Mouse (Mus musculus): Measurements from ENCODE around the gene Lkaaear1.

GRCm38 (mm10) chr2:181691083-181691482 lies 7.2 kb downstream of the Lkaaear1 start:
- TF ChIP-seq POLR2AphosphoS2 (IDR thresholded peaks at IDR 0.05; ENCODE audit: low read length) (no peak), CTCF (IDR thresholded peaks at IDR 0.05 in 2 of 3, conservative IDR thresholded peaks at IDR 0.05 in 1 of 3; ENCODE audit: control insufficient read depth in 1 of 3, insufficient read depth in 1 of 3, low read depth in 2 of 3, low read length in 3 of 3, poor library complexity in 1 of 3, severe bottlenecking in 1 of 3) (no peak)

Measured in MEL (cell line).